Mouse (Mus musculus) erythroblast, embryonic 14.5 days (primary cell): Measurements from ENCODE around the gene Wiz.

Experiments
- GATA1 ChIP-seq: IDR thresholded peaks from 2 replicates; pipeline ENCODE4 v1.6.1; 2012; ENCODE audit warnings: low read length, inconsistent platforms, mixed read lengths
- TAL1 ChIP-seq: IDR thresholded peaks from 3 replicates; pipeline ENCODE4 v1.6.1; 2012; ENCODE audit warnings: low read length, inconsistent platforms, mixed read lengths

GRCm38 (mm10) chr17:32367706-32368105 lies 21.5 kb downstream of the Wiz start:
- TF ChIP-seq GATA1: no peak
- TF ChIP-seq TAL1: no peak
